Mouse (Mus musculus): ENCODE measurements around the gene Ube2u.

- no peak for TF ChIP-seq CHD2 (IDR thresholded peaks at IDR 0.05; ENCODE audit: low read depth, low read length)
- TF ChIP-seq HCFC1 (IDR thresholded peaks at IDR 0.05; ENCODE audit: borderline replicate concordance, insufficient read depth, low read length): no peak
Observed at GRCm38 (mm10) chr4:100527554-100528001, 48.9 kb downstream of the Ube2u start.
